Mouse (Mus musculus): ENCODE results near the gene B020004J07Rik. TPM values are rescaled to one million over a fixed set of nuclear protein-coding genes. Genes with fewer than 3 reads are reported as not detected.
"Not testable (repeated sequence)": the region's sequence is repeated elsewhere in the genome, so short reads cannot be mapped to it uniquely, and the experiment has no call there.

Gene B020004J07Rik
- not detected for polyA plus RNA-seq (2017; shearing (Covaris generic))

DNA sequence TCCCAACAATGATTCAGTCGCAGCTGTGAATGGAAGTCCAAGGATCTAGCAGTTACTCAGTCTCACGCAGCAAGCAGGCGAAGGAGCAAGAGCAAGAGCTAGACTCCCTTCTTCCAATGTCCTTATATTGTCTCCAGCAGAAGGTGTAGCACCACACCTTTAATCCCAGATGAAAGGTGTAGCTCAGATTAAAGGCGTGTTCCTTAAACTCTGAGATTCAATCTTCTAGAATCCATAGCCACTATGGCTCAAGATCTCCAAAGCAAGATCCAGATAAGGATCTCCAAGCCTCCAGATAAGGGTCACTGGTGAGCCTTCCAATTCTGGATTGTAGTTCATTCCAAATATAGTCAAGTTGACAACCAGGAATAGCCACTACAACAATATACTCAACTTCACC, at the start of gene B020004J07Rik:
Gene B020004J07Rik (minus strand): TSS at position 101 of the 400 bp plus-strand sequence.
- not testable (repeated sequence) for ATAC-seq

DNA sequence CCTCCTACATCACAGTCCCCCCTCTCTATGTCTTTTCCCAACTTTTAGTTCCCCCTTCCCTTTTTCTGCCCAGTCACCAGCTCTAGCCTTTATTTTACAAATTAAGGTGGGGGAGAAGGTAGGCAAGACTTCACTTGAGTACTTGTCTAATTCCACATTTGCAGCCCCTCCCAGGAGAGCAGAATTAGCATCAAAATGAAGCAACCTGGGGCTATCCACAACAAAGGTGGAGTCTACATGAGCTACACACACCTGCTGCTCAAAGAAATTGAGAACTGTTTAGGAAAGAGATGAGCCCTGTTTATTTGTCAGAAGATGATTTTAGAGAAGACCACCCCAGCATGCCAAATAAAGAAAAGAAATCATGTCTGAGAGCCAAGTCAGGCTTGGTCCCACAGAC, 45.6 kb upstream of the B020004J07Rik start:
- no peak for ATAC-seq

DNA sequence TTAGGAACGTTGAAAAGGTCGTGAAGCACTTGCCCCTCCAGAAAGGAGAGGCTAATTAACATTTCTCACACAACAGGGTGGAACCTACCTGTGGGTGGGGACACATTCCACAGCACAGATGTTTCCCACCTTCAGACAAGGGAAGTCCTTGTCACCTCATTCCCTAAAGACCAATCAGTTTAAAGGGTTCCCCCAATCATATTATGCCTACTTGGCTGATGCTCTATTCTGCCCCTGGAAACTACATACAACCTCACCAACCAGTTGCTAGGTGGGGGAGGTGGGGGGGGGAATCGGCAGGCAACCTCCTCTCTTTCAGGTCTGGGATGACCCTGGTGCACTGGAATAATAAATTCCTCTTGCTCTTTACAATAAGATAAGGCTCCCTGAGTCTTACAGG, 39.8 kb upstream of the B020004J07Rik start:
- ATAC-seq: no peak

DNA sequence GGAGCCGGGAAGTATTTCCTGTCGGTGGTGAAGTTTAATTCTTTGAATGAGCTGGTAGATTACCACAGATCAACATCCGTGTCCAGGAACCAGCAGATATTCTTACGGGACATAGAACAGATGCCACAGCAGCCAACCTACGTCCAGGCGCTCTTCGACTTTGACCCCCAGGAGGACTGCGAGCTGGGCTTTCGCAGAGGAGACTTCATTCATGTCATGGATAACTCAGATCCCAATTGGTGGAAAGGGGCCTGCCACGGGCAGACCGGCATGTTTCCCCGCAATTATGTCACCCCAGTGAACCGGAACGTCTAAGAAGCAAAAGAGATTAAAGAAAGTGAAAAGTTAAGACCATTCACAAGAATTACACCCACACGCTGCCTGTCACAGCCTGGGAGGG, 31.9 kb upstream of the B020004J07Rik start:
- not testable (repeated sequence) for ATAC-seq

DNA sequence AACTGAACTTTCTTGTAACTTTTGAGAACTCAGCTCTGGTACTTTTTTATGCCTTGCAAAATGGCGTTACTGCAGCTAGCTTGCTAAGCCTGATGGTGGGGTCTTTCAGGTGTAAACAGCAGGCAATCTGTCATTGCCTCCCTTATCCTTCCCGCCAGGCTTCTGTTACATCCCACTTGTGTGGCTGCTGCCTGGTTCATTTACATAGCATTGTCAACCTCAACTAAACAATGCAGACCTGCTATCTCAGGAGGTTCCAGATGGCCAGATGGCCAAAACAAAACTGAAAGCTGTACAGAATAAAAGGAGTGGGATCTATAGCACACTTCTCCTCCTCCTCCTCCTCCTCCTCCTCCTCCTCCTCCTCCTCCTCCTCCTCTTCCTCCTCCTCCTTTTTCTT, 28.2 kb upstream of the B020004J07Rik start:
- not testable (repeated sequence) for ATAC-seq

GRCm38 (mm10) chr4:101862289-101862688, 18.5 kb upstream of the B020004J07Rik start:
- no peak for ATAC-seq

DNA sequence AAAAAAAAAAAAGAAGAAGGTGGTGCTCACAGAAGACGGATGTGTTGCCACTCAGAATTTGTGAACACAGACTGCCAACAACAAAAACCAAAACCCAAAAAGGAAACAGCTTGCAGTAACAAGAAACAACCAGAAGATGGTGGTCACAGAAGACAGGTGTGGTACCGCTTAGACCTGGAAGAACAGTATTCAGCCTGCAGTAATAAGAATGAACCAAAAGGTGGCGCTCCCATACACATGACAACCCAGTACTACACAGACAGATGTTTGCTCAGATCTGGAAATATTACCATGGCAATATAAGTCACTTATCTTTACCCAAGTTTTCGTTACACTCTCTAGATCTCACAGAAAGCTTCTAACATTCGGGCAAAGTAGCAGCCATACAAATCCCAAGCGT, 17.1 kb upstream of the B020004J07Rik start:
- ATAC-seq: no peak

DNA sequence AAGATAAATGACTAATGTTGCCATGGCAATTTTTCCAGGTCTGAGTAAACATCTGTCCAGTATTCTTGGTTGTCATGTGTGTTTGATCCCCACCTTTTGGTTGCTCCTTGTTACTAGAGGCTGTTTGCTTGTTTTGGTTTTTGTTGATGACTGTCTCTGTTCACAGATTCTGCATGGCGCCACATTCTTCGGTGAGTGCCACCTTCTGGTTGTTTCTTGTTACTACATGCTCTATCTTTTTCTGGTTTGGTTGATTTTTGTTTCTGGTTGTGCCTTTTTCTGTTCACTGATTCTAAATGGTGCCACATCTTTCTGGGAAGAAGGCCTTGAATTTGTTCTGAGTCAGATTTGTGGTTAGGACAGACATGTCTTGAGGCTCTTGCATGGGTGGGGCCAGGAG, 7.1 kb upstream of the B020004J07Rik start:
- no peak for ATAC-seq

Other genes starting within 250 kb of the B020004J07Rik start
- 10 to 100 TPM; 77.9 to 93.4 (median 82.1) TPM for gene Leprot, start 196.3 kb downstream of the B020004J07Rik start, polyA plus RNA-seq (2017; shearing (Covaris generic))
- gene Lepr, start 126.6 kb downstream of the B020004J07Rik start, polyA plus RNA-seq (2017; shearing (Covaris generic)): not detected
- gene C130073F10Rik, start 49.8 kb upstream of the B020004J07Rik start, polyA plus RNA-seq (2017; shearing (Covaris generic)): not detected
- gene Gm12800, start 65.1 kb upstream of the B020004J07Rik start, polyA plus RNA-seq (2017; shearing (Covaris generic)): not detected
- not detected for gene Gm12794, start 96.4 kb upstream of the B020004J07Rik start, polyA plus RNA-seq (2017; shearing (Covaris generic))
- not detected for gene Gm12790, start 137.0 kb upstream of the B020004J07Rik start, polyA plus RNA-seq (2017; shearing (Covaris generic))
- not detected for gene Gm12789, start 142.6 kb upstream of the B020004J07Rik start, polyA plus RNA-seq (2017; shearing (Covaris generic))
- 10 to 100 TPM; 35.9 to 91.8 (median 73.1) TPM for gene Pde4b, start 243.5 kb upstream of the B020004J07Rik start, polyA plus RNA-seq (2017; shearing (Covaris generic))

Data from inflammation-experienced regulatory T-cells, adult 6 months (primary cell).